Mouse (Mus musculus): Measurements from ENCODE around the gene Sgf29. TPM values are rescaled to one million over a fixed set of nuclear protein-coding genes. Genes with fewer than 3 reads are reported as not detected.
A peak's percentile ranks its signal among the peaks of the same experiment; 100 is the strongest.
"Not testable (repeated sequence)": the region's sequence is repeated elsewhere in the genome, so short reads cannot be mapped to it uniquely, and the experiment has no call there.

Gene Sgf29
- polyA plus RNA-seq, 1 experiment from 2014 or later: 53.4 TPM

- no peak for ATAC-seq (ENCODE audit: low FRiP score)
- Histone ChIP-seq H3K27ac (no peak overlapping the region), H3K4me3 (no peak overlapping the region), H3K36me3 (no peaks in the 10 kb centered on the region), H3K27me3 (peaks cover 6% of the 10 kb centered on the region; the same call in 1 of the 2 replicates), H3K4me2 (no peak overlapping the region), H3K9ac (no peak overlapping the region), H3K4me1 (replicated peaks) (peaks cover 9% of the 10 kb centered on the region; the same call in 1 of the 2 replicates), H3K9me3 (no peaks in the 10 kb centered on the region)
- 47% methylated on average over 6 of the region's 6 CpGs for WGBS
Observed at GRCm38 (mm10) chr7:126625369-126625768, 23.7 kb upstream of the Sgf29 start.

- Histone ChIP-seq H3K4me2 (no peak overlapping the region), H3K9me3 (no peaks in the 10 kb centered on the region), H3K4me3 (no peak overlapping the region), H3K27me3 (peaks cover 6% of the 10 kb centered on the region; the same call in 1 of the 2 replicates), H3K9ac (no peak overlapping the region), H3K4me1 (replicated peaks) (peaks cover 9% of the 10 kb centered on the region; the same call in 1 of the 2 replicates), H3K27ac (no peak overlapping the region), H3K36me3 (no peaks in the 10 kb centered on the region)
- 91% methylated on average over 3 of the region's 3 CpGs for WGBS
- ATAC-seq (ENCODE audit: low FRiP score): no peak
Observed at GRCm38 (mm10) chr7:126625807-126626600, 23.1 kb upstream of the Sgf29 start.

DNA sequence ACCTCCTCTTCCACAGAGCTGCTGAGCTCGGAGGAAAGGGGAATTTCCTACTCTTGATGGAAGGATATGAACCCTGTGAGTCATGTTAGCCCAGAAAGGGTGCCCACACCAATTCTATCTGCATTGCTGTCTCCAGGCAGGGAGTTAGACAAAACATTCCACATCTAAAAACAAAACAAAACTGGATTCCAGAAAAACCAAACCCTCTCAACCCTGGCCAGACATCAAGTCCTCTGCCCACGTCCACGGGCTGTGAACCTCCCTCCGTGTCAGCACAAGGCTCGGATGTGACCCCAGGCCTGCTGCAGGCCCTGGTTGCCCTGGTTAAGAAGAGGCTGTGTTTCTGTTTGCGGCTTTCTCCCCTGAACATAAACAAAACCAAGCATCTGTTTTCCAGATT lies 21.0 kb upstream of the Sgf29 start:
- Histone ChIP-seq H3K27me3 (peaks cover 6% of the 10 kb centered on the region; the same call in 1 of the 2 replicates), H3K4me1 (replicated peaks) (peaks cover 5% of the 10 kb centered on the region; the same call in 1 of the 2 replicates), H3K36me3 (no peaks in the 10 kb centered on the region), H3K27ac (no peak overlapping the region), H3K9me3 (no peaks in the 10 kb centered on the region), H3K4me2 (no peak overlapping the region), H3K9ac (peak overlapping the region; percentile 40; the same call in 1 of the 2 replicates), H3K4me3 (no peak overlapping the region)
- no peak for ATAC-seq (ENCODE audit: low FRiP score)
- 81% methylated on average over 6 of the region's 6 CpGs for WGBS

DNA sequence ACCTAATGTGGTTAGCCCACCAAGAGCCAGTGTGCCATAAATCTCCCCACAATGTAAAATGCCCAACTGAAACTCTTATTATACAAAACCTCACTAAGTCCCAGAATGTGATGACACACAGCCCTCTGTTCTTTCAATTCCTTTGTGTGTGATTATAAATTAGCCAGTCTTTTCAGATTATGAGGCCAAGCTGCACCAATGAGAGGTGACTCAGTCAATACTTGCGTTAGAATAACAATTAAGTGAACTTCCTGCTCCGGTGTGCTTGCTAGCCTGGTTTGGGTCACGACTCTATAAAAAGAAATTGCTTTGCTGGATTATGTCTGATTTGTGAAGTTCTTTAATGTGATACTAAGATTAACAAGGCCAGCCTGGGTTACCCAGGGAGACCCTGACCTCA lies 19.2 kb upstream of the Sgf29 start:
- Histone ChIP-seq H3K27ac (no peak overlapping the region), H3K9me3 (no peaks in the 10 kb centered on the region), H3K4me2 (no peak overlapping the region), H3K27me3 (no peaks in the 10 kb centered on the region), H3K36me3 (no peaks in the 10 kb centered on the region), H3K4me3 (no peak overlapping the region), H3K9ac (no peak overlapping the region), H3K4me1 (replicated peaks) (0 out of 2 replicates have a peak, but pooled peaks cover 4% of the 10 kb centered on the region)
- WGBS: 32% methylated on average over 3 of the region's 3 CpGs
- ATAC-seq (ENCODE audit: low FRiP score): no peak

- ATAC-seq (ENCODE audit: low FRiP score): no peak
- H3K27ac ChIP-seq: no peak within 1 kb of the TSS
- H3K9ac ChIP-seq: no peak within 1 kb of the TSS
- 93% methylated on average over 4 of the region's 4 CpGs for WGBS
- no peaks in the 10 kb centered on the region for H3K36me3 ChIP-seq
- no peak within 1 kb of the TSS for H3K4me3 ChIP-seq
- no peaks in the 10 kb centered on the region for H3K27me3 ChIP-seq
- no peak within 1 kb of the TSS for H3K4me2 ChIP-seq
- H3K4me1 ChIP-seq (replicated peaks): 0 out of 2 replicates have a peak, but pooled peaks cover 4% of the 10 kb centered on the region
- no peaks in the 10 kb centered on the region for H3K9me3 ChIP-seq
Observed at GRCm38 (mm10) chr7:126630824-126631518, 18.1 kb upstream of the Sgf29 start, which contains the start of gene Nupr1. Gene Nupr1 (minus strand): TSS chr7:126630861.

- Histone ChIP-seq H3K9me3 (no peaks in the 10 kb centered on the region), H3K36me3 (no peaks in the 10 kb centered on the region), H3K4me1 (replicated peaks) (0 out of 2 replicates have a peak, but pooled peaks cover 4% of the 10 kb centered on the region), H3K4me2 (no peak overlapping the region), H3K4me3 (no peak overlapping the region), H3K27ac (no peak overlapping the region), H3K27me3 (no peaks in the 10 kb centered on the region), H3K9ac (no peak overlapping the region)
- 88% methylated on average over 2 of the region's 2 CpGs for WGBS
- ATAC-seq (ENCODE audit: low FRiP score): no peak
Observed at GRCm38 (mm10) chr7:126632478-126632877, 16.6 kb upstream of the Sgf29 start.

GRCm38 (mm10) chr7:126635375-126635774 lies 13.7 kb upstream of the Sgf29 start:
- no peak overlapping the region for H3K9ac ChIP-seq
- no peak overlapping the region for H3K27ac ChIP-seq
- peaks cover 10% of the 10 kb centered on the region; the same call in 1 of the 2 replicates for H3K27me3 ChIP-seq
- no peaks in the 10 kb centered on the region for H3K9me3 ChIP-seq
- no peak overlapping the region for H3K4me3 ChIP-seq
- no peaks in the 10 kb centered on the region for H3K36me3 ChIP-seq
- no peak for ATAC-seq (ENCODE audit: low FRiP score)
- H3K4me1 ChIP-seq (replicated peaks): no peaks in the 10 kb centered on the region
- no peak overlapping the region for H3K4me2 ChIP-seq

GRCm38 (mm10) chr7:126636733-126637520 lies 12.2 kb upstream of the Sgf29 start:
- Histone ChIP-seq H3K27ac (no peak overlapping the region), H3K27me3 (peaks cover 10% of the 10 kb centered on the region; the same call in 1 of the 2 replicates), H3K4me3 (no peak overlapping the region), H3K9me3 (no peaks in the 10 kb centered on the region), H3K4me2 (no peak overlapping the region), H3K36me3 (no peaks in the 10 kb centered on the region), H3K4me1 (replicated peaks) (no peaks in the 10 kb centered on the region), H3K9ac (no peak overlapping the region)
- 23% methylated on average over 4 of the region's 4 CpGs for WGBS
- no peak for ATAC-seq (ENCODE audit: low FRiP score)

DNA sequence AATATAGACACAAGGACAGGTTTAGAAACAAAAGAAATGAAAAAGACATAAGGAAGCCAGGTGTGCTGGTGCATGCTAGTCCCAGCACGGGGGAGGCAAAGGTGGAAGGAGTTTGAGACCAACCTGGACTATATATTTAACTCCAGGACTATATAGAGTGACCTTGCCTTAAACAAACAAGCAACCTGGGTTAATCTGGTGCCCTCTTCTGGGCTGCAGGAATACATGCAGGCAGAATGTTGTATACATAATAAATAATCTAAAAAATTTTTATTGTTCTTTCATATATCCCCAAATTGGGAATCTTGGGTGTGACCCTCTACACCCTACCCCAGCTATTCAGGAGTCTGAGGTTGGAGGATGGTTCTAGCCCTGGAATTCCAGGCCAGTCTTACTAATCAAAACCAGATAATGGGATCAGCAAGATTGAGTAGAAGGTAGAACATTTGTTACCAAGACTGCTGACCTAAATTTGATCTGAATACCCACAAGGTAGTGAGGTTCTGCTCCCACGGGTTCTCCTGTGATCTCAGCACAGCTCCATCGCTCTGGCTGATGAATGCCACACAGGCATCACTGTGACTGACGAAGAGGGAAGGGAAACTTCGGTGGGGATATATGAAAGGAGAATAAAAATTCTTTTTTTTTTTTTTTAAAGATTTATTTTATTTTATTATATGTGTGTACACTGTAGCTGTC lies 6.4 kb upstream of the Sgf29 start:
- Histone ChIP-seq H3K4me3 (no peak overlapping the region), H3K4me2 (no peak overlapping the region), H3K9ac (no peak overlapping the region), H3K9me3 (no peaks in the 10 kb centered on the region), H3K4me1 (replicated peaks) (no peaks in the 10 kb centered on the region), H3K36me3 (no peaks in the 10 kb centered on the region), H3K27ac (no peak overlapping the region), H3K27me3 (peaks cover 8% of the 10 kb centered on the region; the same call in 1 of the 2 replicates)
- WGBS: 80% methylated on average over 5 of the region's 5 CpGs
- ATAC-seq (ENCODE audit: low FRiP score): no peak

GRCm38 (mm10) chr7:126643244-126643617 lies 5.9 kb upstream of the Sgf29 start:
- H3K4me2 ChIP-seq; H3K36me3 ChIP-seq; H3K27me3 ChIP-seq; H3K4me1 ChIP-seq (replicated peaks); H3K9me3 ChIP-seq; H3K9ac ChIP-seq; ATAC-seq (ENCODE audit: low FRiP score); H3K4me3 ChIP-seq; H3K27ac ChIP-seq: not testable (repeated sequence)
- WGBS: 78% methylated on average over 3 of the region's 3 CpGs

GRCm38 (mm10) chr7:126644345-126644744 lies 4.8 kb upstream of the Sgf29 start:
- Histone ChIP-seq H3K9ac (no peak overlapping the region), H3K27me3 (no peaks in the 10 kb centered on the region), H3K4me1 (replicated peaks) (peaks cover 6% of the 10 kb centered on the region), H3K27ac (no peak overlapping the region), H3K4me3 (no peak overlapping the region), H3K36me3 (no peaks in the 10 kb centered on the region), H3K9me3 (no peaks in the 10 kb centered on the region), H3K4me2 (no peak overlapping the region)
- WGBS: 61% methylated on average over 3 of the region's 3 CpGs
- no peak for ATAC-seq (ENCODE audit: low FRiP score)
